Mouse (Mus musculus): Measurements from ENCODE around the gene Gm17660.

The Gm17660 gene

GRCm38 (mm10) chr5:104076361-104076760, 1.0 kb downstream of the Gm17660 start:
- no peak for DNase-seq

GRCm38 (mm10) chr5:104074388-104074787, 3.0 kb downstream of the Gm17660 start:
- DNase-seq: peak; percentile 46

- DNase-seq: no peak
These were observed 3.8 kb downstream of the Gm17660 start for GRCm38 (mm10) chr5:104073602-104074001.

GRCm38 (mm10) chr5:104072272-104072886, 5.0 kb downstream of the Gm17660 start:
- no peak for DNase-seq

GRCm38 (mm10) chr5:104071048-104071447, 6.4 kb downstream of the Gm17660 start:
- DNase-seq: no peak

GRCm38 (mm10) chr5:104068751-104069150, 8.7 kb downstream of the Gm17660 start:
- no peak for DNase-seq

- DNase-seq: no peak
These were observed 14.4 kb downstream of the Gm17660 start for GRCm38 (mm10) chr5:104062773-104063551.

- DNase-seq: no peak
These were observed 15.3 kb downstream of the Gm17660 start for GRCm38 (mm10) chr5:104061936-104062772.

- DNase-seq: no peak
These were observed 17.0 kb downstream of the Gm17660 start for GRCm38 (mm10) chr5:104060429-104060828.

- DNase-seq: no peak
These were observed 17.8 kb downstream of the Gm17660 start for GRCm38 (mm10) chr5:104059628-104060027.

- DNase-seq: no peak
These were observed 19.4 kb downstream of the Gm17660 start for GRCm38 (mm10) chr5:104058021-104058420.

GRCm38 (mm10) chr5:104056295-104056694, 21.1 kb downstream of the Gm17660 start:
- no peak for DNase-seq

- DNase-seq: no peak
These were observed 21.6 kb downstream of the Gm17660 start for GRCm38 (mm10) chr5:104055816-104056215.

GRCm38 (mm10) chr5:104054938-104055337, 22.5 kb downstream of the Gm17660 start:
- no peak for DNase-seq

- DNase-seq: no peak
These were observed 24.5 kb downstream of the Gm17660 start for GRCm38 (mm10) chr5:104052956-104053355.

- DNase-seq: peak; percentile 28
These were observed 29.3 kb downstream of the Gm17660 start for GRCm38 (mm10) chr5:104048139-104048538.

- no peak for DNase-seq
These were observed 30.0 kb downstream of the Gm17660 start for GRCm38 (mm10) chr5:104047200-104048105.

GRCm38 (mm10) chr5:104046256-104047199, 30.9 kb downstream of the Gm17660 start, which contains the start of gene Nudt9:
Gene Nudt9 (plus strand): TSS chr5:104046306.
- DNase-seq: peak; percentile 96

GRCm38 (mm10) chr5:104043704-104044103, 33.7 kb downstream of the Gm17660 start:
- DNase-seq: no peak

GRCm38 (mm10) chr5:104042906-104043305, 34.5 kb downstream of the Gm17660 start:
- DNase-seq: no peak

Measured in cerebellum, adult 9-10 months (tissue).